Mouse (Mus musculus) C2C12 (cell line): ENCODE measurements at regions not wholly inside any gene's neighbourhood (a gene's known extent, or its start where the extent isn't known, plus 50 kb on each side); places are given as distances from the start of the nearest gene placed in this dataset.

Source experiments
- H3K27me3 ChIP-seq: one replicate; pipeline ENCODE4 v1.6.1; 2011; ENCODE audit not compliant: control insufficient read depth, insufficient read depth, insufficient read length
- H3K36me3 ChIP-seq: one replicate; pipeline ENCODE4 v1.6.1; 2011; ENCODE audit not compliant: control insufficient read depth, insufficient read depth
- H3K4me3 ChIP-seq: one replicate; pipeline ENCODE4 v1.5.1; 2011; ENCODE audit warnings: mild to moderate bottlenecking, control low read depth; ENCODE audit not compliant: poor library complexity, insufficient read depth, severe bottlenecking
- H3K79me2 ChIP-seq: one replicate; pipeline ENCODE4 v1.6.1; 2011; ENCODE audit not compliant: control insufficient read depth, insufficient read depth
- H3K79me3 ChIP-seq: one replicate; pipeline ENCODE4 v1.6.1; 2011; ENCODE audit warnings: low read depth, control low read depth
- H3ac ChIP-seq: one replicate; pipeline ENCODE3; 2011; ENCODE audit warnings: low read depth; ENCODE audit not compliant: control insufficient read depth, insufficient read length
- CEBPB ChIP-seq: IDR thresholded peaks from one replicate; pipeline ENCODE4 v1.6.1; 2011; ENCODE audit warnings: low read depth, mild to moderate bottlenecking, control low read depth, moderate library complexity
- CTCF ChIP-seq: IDR thresholded peaks from one replicate; pipeline ENCODE4 v1.5.1; 2011; ENCODE audit not compliant: control insufficient read depth, insufficient read depth, insufficient read length
- FOSL1 ChIP-seq: IDR thresholded peaks from one replicate; pipeline ENCODE4 v1.8.0; 2011; ENCODE audit warnings: mild to moderate bottlenecking, low read length; ENCODE audit not compliant: poor library complexity, insufficient read depth, severe bottlenecking
- MAX ChIP-seq: IDR thresholded peaks from one replicate; pipeline ENCODE4 v1.6.1; 2011; ENCODE audit warnings: mild to moderate bottlenecking, control low read depth
- MYOD1 ChIP-seq: IDR thresholded peaks from one replicate; pipeline ENCODE4 v1.6.1; 2011; ENCODE audit warnings: low read depth; ENCODE audit not compliant: control insufficient read depth, insufficient read length
- MYOG ChIP-seq: IDR thresholded peaks from one replicate; pipeline ENCODE4 v1.6.1; 2011; ENCODE audit not compliant: control insufficient read depth, insufficient read length; ENCODE audit errors: extremely low read depth
- USF1 ChIP-seq: IDR thresholded peaks from one replicate; pipeline ENCODE4 v1.6.1; 2011; ENCODE audit warnings: low read depth, mild to moderate bottlenecking, control low read depth, moderate library complexity

DNA sequence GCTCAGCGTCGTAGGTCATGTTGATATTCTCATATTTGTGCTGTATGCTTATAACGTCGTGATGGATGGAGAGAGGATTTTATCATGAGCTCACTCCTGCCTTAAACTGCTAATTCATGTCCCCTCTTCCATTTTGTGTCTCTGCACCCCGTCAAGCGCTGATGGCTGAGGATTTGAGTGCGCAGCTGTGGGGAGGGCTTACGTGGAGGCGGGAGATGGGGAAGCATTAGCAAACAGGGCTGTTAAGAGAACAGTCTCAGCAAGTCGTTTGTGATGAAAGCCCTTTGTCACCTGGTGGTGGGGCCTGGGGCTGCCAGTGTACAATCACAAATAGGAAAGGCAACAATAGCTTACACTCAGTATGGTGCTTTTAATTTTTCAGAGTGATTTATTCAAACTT is 131.7 kb upstream of the Zc3h12a start:
- Histone ChIP-seq H3K27me3 (peaks cover 40% of the 10 kb centered on the region), H3K4me3 (no peak overlapping the region), H3K36me3 (no peaks in the 10 kb centered on the region), H3ac (no peak overlapping the region), H3K79me2 (no peaks in the 10 kb centered on the region), H3K79me3 (no peaks in the 10 kb centered on the region)
- TF ChIP-seq FOSL1 (no peak), MYOD1 (no peak), USF1 (no peak), MAX (no peak), CTCF (no peak), MYOG (no peak), CEBPB (no peak)

DNA sequence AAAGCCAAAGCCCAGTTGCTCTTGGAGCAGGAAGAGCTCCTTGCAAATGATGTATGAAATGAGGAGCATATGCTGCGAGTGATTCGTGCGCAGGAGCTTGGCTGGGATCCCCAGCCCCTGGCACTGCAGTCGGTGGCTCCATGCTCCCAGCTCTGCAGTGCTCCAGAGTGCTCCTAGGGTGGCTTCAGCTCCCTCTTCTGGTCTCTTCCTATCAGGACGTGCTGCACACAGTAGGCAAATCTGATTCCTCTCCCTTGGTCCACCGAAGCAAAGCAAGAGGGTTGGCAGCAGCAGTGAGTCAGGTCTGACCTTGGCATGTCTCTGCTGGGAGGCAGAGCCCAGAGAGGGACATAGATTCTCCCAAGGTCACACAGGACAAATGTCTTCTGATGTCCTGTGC is 130.3 kb upstream of the Zc3h12a start:
- Histone ChIP-seq H3K36me3 (no peaks in the 10 kb centered on the region), H3K27me3 (peaks cover 31% of the 10 kb centered on the region), H3ac (no peak overlapping the region), H3K4me3 (no peak overlapping the region), H3K79me2 (no peaks in the 10 kb centered on the region), H3K79me3 (no peaks in the 10 kb centered on the region)
- TF ChIP-seq MAX (no peak), MYOG (no peak), FOSL1 (no peak)

DNA sequence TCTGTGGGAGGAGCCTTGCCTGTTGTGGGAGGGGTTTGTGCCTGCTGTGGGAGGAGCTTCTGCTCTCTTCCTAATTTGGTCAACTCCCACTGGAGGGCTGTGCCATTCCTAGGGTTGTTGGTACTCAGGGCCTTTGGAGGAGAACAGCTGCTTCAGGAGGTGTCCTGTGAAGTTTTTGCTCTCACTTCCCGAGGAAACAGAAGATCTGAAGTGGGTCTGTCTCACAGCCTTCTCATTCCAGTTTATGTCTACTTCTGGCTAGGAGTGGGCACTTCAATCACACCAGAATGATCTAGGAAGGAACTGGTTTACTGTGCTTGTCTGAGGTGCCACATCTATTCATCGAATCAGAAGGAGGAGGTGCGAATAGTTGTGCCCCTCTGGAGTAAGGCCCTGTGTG is 125.5 kb upstream of the Zc3h12a start:
- H3K36me3 ChIP-seq, result no peaks in the 10 kb centered on the region
- no peak for TF ChIP-seq MAX
- no peak for TF ChIP-seq MYOD1
- TF ChIP-seq MYOG, result no peak
- no peak for TF ChIP-seq CTCF
- TF ChIP-seq USF1, result no peak
- no peak for TF ChIP-seq FOSL1
- TF ChIP-seq CEBPB, result no peak
- H3K27me3 ChIP-seq, result peaks cover 11% of the 10 kb centered on the region
- H3K79me3 ChIP-seq, result no peaks in the 10 kb centered on the region
- H3K4me3 ChIP-seq, result no peak overlapping the region
- no peaks in the 10 kb centered on the region for H3K79me2 ChIP-seq
- H3ac ChIP-seq, result no peak overlapping the region

DNA sequence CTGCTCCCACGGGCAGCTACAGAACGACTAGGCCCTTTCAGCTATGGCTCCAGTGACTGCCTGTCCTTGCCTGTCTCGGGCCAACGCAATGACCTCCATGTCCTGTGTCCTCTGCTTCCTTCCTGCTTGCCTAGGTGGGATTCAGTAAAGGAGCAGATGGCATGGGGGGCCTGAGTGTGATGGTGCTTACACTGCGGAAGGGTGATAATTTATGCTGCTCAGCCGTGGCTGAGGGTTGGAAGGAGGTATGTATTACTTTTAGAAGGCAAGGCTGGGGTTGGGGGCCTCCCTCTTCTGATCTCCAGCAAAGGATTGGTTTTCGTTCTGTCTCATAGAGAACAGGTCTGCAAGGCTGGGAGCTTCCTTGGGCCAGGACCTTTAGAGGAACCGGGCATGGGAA is 124.6 kb upstream of the Zc3h12a start:
- no peaks in the 10 kb centered on the region for H3K36me3 ChIP-seq
- TF ChIP-seq FOSL1 (no peak), CEBPB (no peak), CTCF (no peak), MAX (no peak), MYOD1 (no peak), USF1 (no peak), MYOG (no peak)
- H3K27me3 ChIP-seq, result peaks cover 7% of the 10 kb centered on the region
- no peaks in the 10 kb centered on the region for H3K79me3 ChIP-seq
- H3K4me3 ChIP-seq, result no peak overlapping the region
- no peaks in the 10 kb centered on the region for H3K79me2 ChIP-seq
- no peak overlapping the region for H3ac ChIP-seq

DNA sequence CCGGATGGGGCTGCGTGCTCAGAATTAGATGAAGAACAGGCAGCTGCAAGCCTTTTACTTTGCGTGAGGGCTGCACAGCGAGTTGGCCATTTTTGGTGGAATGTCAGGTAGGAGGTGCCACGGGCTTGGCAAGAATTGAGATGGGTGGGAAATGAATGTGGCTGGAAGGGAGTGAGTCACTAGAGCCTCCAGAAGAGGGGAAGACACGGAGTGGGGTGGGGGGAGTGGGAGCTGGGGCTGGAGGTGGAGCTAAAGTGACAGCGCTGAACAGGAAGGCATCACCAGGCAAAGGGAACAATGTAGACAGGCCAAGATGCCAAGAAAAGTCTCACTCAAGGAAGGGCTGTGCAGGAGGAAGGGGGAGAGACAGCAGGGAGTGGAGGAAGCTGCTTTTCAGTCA is 121.4 kb upstream of the Zc3h12a start:
- Histone ChIP-seq H3K79me2 (no peaks in the 10 kb centered on the region), H3K27me3 (peaks cover 3% of the 10 kb centered on the region), H3K4me3 (no peak overlapping the region), H3K79me3 (no peaks in the 10 kb centered on the region), H3ac (no peak overlapping the region), H3K36me3 (no peaks in the 10 kb centered on the region)
- TF ChIP-seq MAX (no peak), CEBPB (no peak), CTCF (no peak), MYOG (no peak), USF1 (no peak), MYOD1 (no peak), FOSL1 (no peak)

DNA sequence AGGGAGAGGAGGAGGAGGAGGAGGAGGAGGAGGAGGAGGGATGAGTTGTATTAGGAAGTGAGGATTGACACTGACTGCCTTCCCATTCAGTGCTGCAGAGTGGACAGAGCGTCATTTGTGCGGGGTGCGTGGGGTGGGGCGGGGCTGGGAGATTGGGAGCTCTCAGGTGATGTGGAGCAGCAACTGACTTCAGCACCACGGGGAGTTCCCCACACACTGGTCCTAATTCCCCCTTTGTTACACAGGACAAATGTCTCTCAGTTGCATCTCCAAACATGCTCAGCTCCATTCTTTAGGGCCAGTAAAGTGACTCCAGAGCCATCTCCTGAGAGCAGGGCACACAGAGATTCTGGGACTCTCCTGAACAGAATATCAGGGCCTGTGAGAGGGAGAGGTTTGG is 118.5 kb upstream of the Zc3h12a start:
- no peak overlapping the region for H3K4me3 ChIP-seq
- H3K79me3 ChIP-seq, result no peaks in the 10 kb centered on the region
- peaks cover 10% of the 10 kb centered on the region for H3K27me3 ChIP-seq
- H3K36me3 ChIP-seq, result no peaks in the 10 kb centered on the region
- H3ac ChIP-seq, result no peak overlapping the region
- H3K79me2 ChIP-seq, result no peaks in the 10 kb centered on the region
- TF ChIP-seq CTCF (no peak), MYOD1 (no peak), MAX (no peak), MYOG (no peak), FOSL1 (no peak), CEBPB (no peak), USF1 (no peak)
